Mouse (Mus musculus): Measurements from ENCODE around the gene Pi4ka. TPM values are rescaled to one million over a fixed set of nuclear protein-coding genes. Genes with fewer than 3 reads are reported as not detected.

Pi4ka gene
- polyA plus RNA-seq, 1 experiment = 16.7 TPM

DNA sequence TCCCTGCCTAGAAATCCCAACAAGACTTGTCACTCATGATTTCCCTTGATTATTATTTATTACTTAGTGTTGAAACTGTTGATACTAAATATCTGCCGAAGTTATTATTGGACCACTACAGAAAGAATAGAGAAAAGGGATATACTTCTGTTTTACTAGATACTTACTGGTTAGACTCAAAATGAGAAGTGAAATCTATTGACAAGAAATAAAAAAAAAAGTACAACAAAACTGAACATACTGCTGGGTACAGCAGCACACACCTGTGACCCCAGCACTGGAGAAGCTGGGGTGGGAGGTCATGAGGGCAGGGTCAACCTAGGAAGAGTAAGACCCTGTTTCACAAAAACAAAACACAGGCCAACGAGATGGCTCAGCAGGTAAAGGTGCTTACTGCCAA lies 65.4 kb downstream of the Pi4ka start:
- H3K36me3 ChIP-seq (replicated peaks; ENCODE audit: low read length) = peaks cover 87% of the 10 kb centered on the region
- no peaks in the 10 kb centered on the region for H3K9me3 ChIP-seq
- no peak overlapping the region for H3K4me3 ChIP-seq (replicated peaks)
- peaks cover 41% of the 10 kb centered on the region for H3K4me1 ChIP-seq
- H3K27me3 ChIP-seq (replicated peaks) = no peaks in the 10 kb centered on the region
- TF ChIP-seq FLI1 (IDR thresholded peaks at IDR 0.05; ENCODE audit: low read length) (no peak), GATA1 (IDR thresholded peaks at IDR 0.05; ENCODE audit: borderline replicate concordance, low read length) (no peak)

DNA sequence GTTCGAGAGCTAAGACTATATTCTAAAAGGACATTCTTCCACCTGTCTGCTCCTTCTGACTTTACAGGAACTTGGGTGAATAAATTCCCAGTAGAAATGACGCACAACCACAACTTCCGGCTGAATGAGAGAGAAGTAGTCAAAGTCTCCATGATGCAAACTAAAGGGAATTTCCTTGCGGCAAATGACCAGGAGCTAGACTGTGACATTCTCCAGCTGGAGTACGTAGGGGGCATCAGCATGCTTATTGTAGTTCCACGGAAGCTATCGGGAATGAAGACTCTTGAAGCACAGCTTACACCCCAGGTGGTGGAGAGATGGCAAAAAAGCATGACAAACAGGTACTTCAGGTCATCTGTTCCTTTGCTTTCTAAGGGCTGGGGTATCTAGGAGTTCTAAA lies 66.4 kb downstream of the Pi4ka start:
- H3K36me3 ChIP-seq (replicated peaks; ENCODE audit: low read length) = peaks cover 84% of the 10 kb centered on the region
- no peak overlapping the region for H3K4me3 ChIP-seq (replicated peaks)
- no peak for TF ChIP-seq GATA1 (IDR thresholded peaks at IDR 0.05; ENCODE audit: borderline replicate concordance, low read length)
- no peak for TF ChIP-seq FLI1 (IDR thresholded peaks at IDR 0.05; ENCODE audit: low read length)
- H3K27me3 ChIP-seq (replicated peaks) = no peaks in the 10 kb centered on the region
- no peaks in the 10 kb centered on the region for H3K9me3 ChIP-seq
- H3K4me1 ChIP-seq = peaks cover 36% of the 10 kb centered on the region

DNA sequence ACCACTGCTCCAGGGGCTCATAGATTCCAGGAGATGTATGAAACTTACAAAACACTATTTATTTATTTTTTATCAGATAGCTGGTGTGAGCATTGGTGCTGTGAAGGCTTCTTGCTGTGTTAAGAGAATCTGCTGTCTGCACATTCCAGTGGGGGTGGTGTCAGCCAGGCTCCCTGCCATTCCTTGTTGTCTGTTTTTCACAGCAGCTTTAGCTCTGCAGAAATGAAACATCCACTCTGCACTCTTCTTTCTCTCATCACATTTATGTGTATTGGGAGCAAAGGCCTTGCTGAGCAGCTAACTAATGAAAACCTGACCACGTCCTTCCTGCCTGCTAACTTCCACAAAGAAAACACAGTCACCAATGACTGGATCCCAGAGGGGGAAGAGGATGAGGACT lies 70.0 kb downstream of the Pi4ka start:
- Histone ChIP-seq H3K36me3 (replicated peaks; ENCODE audit: low read length) (peaks cover 65% of the 10 kb centered on the region), H3K4me3 (replicated peaks) (no peak overlapping the region), H3K9me3 (no peaks in the 10 kb centered on the region), H3K27me3 (replicated peaks) (no peaks in the 10 kb centered on the region), H3K4me1 (peaks cover 15% of the 10 kb centered on the region)
- TF ChIP-seq FLI1 (IDR thresholded peaks at IDR 0.05; ENCODE audit: low read length) = no peak
- no peak for TF ChIP-seq GATA1 (IDR thresholded peaks at IDR 0.05; ENCODE audit: borderline replicate concordance, low read length)

- TF ChIP-seq GATA1 (IDR thresholded peaks at IDR 0.05; ENCODE audit: borderline replicate concordance, low read length) (no peak), FLI1 (IDR thresholded peaks at IDR 0.05; ENCODE audit: low read length) (no peak)
- Histone ChIP-seq H3K4me3 (replicated peaks) (no peak overlapping the region), H3K9me3 (no peaks in the 10 kb centered on the region), H3K27me3 (replicated peaks) (no peaks in the 10 kb centered on the region), H3K4me1 (peaks cover 11% of the 10 kb centered on the region), H3K36me3 (replicated peaks; ENCODE audit: low read length) (peaks cover 63% of the 10 kb centered on the region)
Observed at GRCm38 (mm10) chr16:17334574-17334973, 71.5 kb downstream of the Pi4ka start.

DNA sequence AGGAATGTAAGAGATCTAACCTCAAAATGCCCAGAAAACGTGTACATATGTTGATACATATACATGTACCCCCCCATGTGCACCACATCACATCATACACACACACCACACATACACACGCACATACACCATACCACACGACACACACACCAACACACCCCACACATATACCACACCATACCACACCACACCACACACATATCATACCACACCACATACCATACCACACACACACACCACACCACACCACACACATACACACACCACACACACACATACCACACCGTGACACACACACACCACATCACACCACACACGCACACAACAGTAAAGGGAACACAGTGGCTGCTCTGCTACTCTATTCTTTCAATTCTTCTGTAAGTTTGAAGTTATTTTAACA lies 74.3 kb downstream of the Pi4ka start:
- Histone ChIP-seq H3K9me3 (no peaks in the 10 kb centered on the region), H3K4me3 (replicated peaks) (no peak overlapping the region), H3K36me3 (replicated peaks; ENCODE audit: low read length) (peaks cover 64% of the 10 kb centered on the region), H3K27me3 (replicated peaks) (no peaks in the 10 kb centered on the region), H3K4me1 (peaks cover 18% of the 10 kb centered on the region)
- no peak for TF ChIP-seq FLI1 (IDR thresholded peaks at IDR 0.05; ENCODE audit: low read length)
- no peak for TF ChIP-seq GATA1 (IDR thresholded peaks at IDR 0.05; ENCODE audit: borderline replicate concordance, low read length)

- H3K27me3 ChIP-seq (replicated peaks) = no peaks in the 10 kb centered on the region
- H3K9me3 ChIP-seq = no peaks in the 10 kb centered on the region
- H3K4me1 ChIP-seq = peaks cover 10% of the 10 kb centered on the region
- TF ChIP-seq GATA1 (IDR thresholded peaks at IDR 0.05; ENCODE audit: borderline replicate concordance, low read length) (no peak), FLI1 (IDR thresholded peaks at IDR 0.05; ENCODE audit: low read length) (no peak)
- no peak within 1 kb of the TSS for H3K4me3 ChIP-seq (replicated peaks)
- H3K36me3 ChIP-seq (replicated peaks; ENCODE audit: low read length) = peaks cover 64% of the 10 kb centered on the region
Observed at GRCm38 (mm10) chr16:17331116-17331515, 75.0 kb downstream of the Pi4ka start, which contains the start of gene Serpind1. Serpind1 (plus strand) TSS chr16:17331371.

DNA sequence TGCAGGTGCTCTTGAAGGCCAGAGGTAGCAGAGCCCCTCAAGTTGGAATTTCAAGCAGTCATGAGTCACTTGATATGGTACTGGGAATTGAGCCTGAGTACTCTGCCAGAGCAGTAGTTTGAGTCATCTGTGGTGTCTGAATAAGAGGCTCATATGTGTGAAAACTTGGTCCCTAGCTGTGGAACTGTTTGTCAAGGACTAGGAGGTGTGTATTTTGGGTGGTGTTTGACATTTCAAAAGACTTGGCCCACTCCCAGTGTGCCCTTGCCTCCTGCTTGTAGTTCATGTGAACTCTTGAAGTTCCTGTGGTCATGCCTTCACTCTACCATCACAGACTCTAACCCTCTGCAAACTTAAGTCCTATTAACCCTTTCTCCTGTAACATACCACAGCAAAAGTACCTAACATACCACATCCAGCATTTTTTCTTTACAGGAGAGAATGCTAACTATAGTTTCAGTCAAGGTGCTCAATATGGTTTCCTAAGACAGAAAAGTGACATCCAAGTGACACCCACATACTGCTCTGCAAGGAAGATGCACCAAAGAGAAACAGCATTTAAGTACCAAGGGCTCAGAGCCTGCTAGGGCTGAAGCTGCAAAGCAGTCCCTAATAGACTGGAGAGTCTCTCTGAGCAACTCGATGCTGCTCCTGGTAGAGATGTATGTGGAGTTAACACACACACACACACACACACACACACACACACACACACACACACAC lies 76.1 kb downstream of the Pi4ka start:
- Histone ChIP-seq H3K4me3 (replicated peaks) (no peak overlapping the region), H3K4me1 (peaks cover 7% of the 10 kb centered on the region; the same call in 1 of the 2 replicates), H3K36me3 (replicated peaks; ENCODE audit: low read length) (peaks cover 67% of the 10 kb centered on the region), H3K9me3 (no peaks in the 10 kb centered on the region), H3K27me3 (replicated peaks) (no peaks in the 10 kb centered on the region)
- no peak for TF ChIP-seq FLI1 (IDR thresholded peaks at IDR 0.05; ENCODE audit: low read length)
- TF ChIP-seq GATA1 (IDR thresholded peaks at IDR 0.05; ENCODE audit: borderline replicate concordance, low read length) = no peak

DNA sequence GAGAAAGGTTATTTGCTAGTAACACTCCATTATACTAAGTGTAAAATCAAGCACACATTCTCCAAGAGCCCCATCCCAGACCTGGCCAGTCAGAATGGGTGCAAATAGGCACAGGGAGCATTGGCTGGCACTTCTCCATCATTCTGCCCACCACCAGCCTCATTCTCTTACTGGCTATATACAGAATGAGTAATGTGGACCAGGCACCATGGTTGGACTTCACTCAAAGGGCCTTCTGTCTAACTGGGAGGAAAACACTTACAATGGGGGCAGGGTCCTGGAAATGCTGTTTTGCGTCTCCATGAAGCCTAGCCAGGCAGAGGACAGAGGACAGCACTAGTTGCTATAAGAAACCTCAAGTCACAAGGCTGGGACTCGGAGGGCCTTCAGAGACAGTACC lies 80.0 kb downstream of the Pi4ka start:
- no peak for TF ChIP-seq FLI1 (IDR thresholded peaks at IDR 0.05; ENCODE audit: low read length)
- no peaks in the 10 kb centered on the region for H3K27me3 ChIP-seq (replicated peaks)
- H3K4me1 ChIP-seq = peaks cover 14% of the 10 kb centered on the region
- no peak overlapping the region for H3K4me3 ChIP-seq (replicated peaks)
- H3K36me3 ChIP-seq (replicated peaks; ENCODE audit: low read length) = peaks cover 89% of the 10 kb centered on the region
- H3K9me3 ChIP-seq = no peaks in the 10 kb centered on the region

GRCm38 (mm10) chr16:17324745-17325144 lies 81.4 kb downstream of the Pi4ka start:
- H3K27me3 ChIP-seq (replicated peaks) = no peaks in the 10 kb centered on the region
- H3K36me3 ChIP-seq (replicated peaks; ENCODE audit: low read length) = peaks cover 80% of the 10 kb centered on the region
- peaks cover 14% of the 10 kb centered on the region for H3K4me1 ChIP-seq
- no peaks in the 10 kb centered on the region for H3K9me3 ChIP-seq
- TF ChIP-seq FLI1 (IDR thresholded peaks at IDR 0.05; ENCODE audit: low read length) = no peak
- no peak overlapping the region for H3K4me3 ChIP-seq (replicated peaks)

GRCm38 (mm10) chr16:17321481-17321880 lies 84.6 kb downstream of the Pi4ka start:
- Histone ChIP-seq H3K27me3 (replicated peaks) (no peaks in the 10 kb centered on the region), H3K9me3 (no peaks in the 10 kb centered on the region), H3K36me3 (replicated peaks; ENCODE audit: low read length) (peaks cover 83% of the 10 kb centered on the region), H3K4me3 (replicated peaks) (no peak overlapping the region), H3K4me1 (peaks cover 8% of the 10 kb centered on the region)
- TF ChIP-seq GATA1 (IDR thresholded peaks at IDR 0.05; ENCODE audit: borderline replicate concordance, low read length) (no peak), FLI1 (IDR thresholded peaks at IDR 0.05; ENCODE audit: low read length) (no peak)
